Mouse (Mus musculus): Measurements from ENCODE around the gene Lrrc38.
"Not testable (repeated sequence)": the region's sequence is repeated elsewhere in the genome, so short reads cannot be mapped to it uniquely, and the experiment has no call there.

Lrrc38 gene

DNA sequence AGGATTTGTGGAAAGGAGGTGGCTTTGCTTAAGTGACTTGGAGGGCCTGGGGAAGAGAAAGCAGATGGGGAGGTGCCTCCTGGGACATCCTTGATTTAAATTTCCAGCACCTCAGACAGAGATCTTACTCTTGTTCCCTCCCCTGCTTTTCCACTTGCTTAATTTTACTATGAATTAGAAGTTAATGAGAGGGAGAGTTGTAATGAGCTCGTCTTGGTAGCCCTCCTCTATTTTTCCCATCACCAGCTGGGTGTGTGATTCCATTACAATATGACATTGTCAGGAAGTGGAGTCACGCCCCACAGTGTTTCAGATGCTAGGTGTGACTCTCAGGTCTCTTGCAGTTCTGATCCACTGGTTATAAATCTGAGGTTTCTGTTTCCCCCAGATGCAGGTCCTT lies 13.5 kb upstream of the Lrrc38 start:
- no peaks in the 10 kb centered on the region for H3K36me3 ChIP-seq (ENCODE audit: insufficient read depth, low read length)
- H3K4me1 ChIP-seq (replicated peaks; ENCODE audit: low read depth, low read length): peaks cover 71% of the 10 kb centered on the region
- H3K4me3 ChIP-seq (replicated peaks; ENCODE audit: low read length): no peak overlapping the region
- H3K27me3 ChIP-seq (ENCODE audit: insufficient read depth, low read length): peaks cover 13% of the 10 kb centered on the region
- no peaks in the 10 kb centered on the region for H3K9me3 ChIP-seq (ENCODE audit: low read length)
- TF ChIP-seq CTCF (conservative IDR thresholded peaks at IDR 0.05; ENCODE audit: low read length) (no peak), NANOG (IDR thresholded peaks at IDR 0.05; ENCODE audit: borderline replicate concordance, low read length) (no peak), POU5F1 (IDR thresholded peaks at IDR 0.05; ENCODE audit: borderline replicate concordance, low read length) (no peak)

DNA sequence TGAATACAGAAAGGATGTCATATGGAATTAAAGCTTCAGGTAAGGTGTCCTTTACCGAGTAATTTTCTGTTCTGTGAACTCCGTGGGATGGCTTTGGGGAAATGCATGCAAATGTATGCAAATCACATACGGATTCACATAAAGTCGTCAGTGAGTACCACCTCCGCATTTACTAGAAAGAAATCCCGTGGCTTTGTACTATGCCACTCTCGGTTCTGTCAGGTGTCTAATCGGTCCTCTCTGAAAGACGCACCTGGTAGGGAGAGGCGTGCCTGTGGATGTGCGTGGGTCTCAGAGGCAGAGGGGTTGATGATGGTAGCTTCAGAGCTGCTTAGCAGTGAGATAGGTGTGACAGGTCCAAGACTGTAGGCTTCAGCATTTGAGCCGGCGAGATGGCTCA lies 9.7 kb upstream of the Lrrc38 start:
- peaks cover 63% of the 10 kb centered on the region for H3K4me1 ChIP-seq (replicated peaks; ENCODE audit: low read depth, low read length)
- no peak overlapping the region for H3K4me3 ChIP-seq (replicated peaks; ENCODE audit: low read length)
- TF ChIP-seq POU5F1 (IDR thresholded peaks at IDR 0.05; ENCODE audit: borderline replicate concordance, low read length) (no peak), CTCF (conservative IDR thresholded peaks at IDR 0.05; ENCODE audit: low read length) (no peak), NANOG (IDR thresholded peaks at IDR 0.05; ENCODE audit: borderline replicate concordance, low read length) (no peak)
- H3K27me3 ChIP-seq (ENCODE audit: insufficient read depth, low read length): peaks cover 4% of the 10 kb centered on the region; the same call in 1 of the 2 replicates
- H3K36me3 ChIP-seq (ENCODE audit: insufficient read depth, low read length): no peaks in the 10 kb centered on the region
- H3K9me3 ChIP-seq (ENCODE audit: low read length): no peaks in the 10 kb centered on the region

DNA sequence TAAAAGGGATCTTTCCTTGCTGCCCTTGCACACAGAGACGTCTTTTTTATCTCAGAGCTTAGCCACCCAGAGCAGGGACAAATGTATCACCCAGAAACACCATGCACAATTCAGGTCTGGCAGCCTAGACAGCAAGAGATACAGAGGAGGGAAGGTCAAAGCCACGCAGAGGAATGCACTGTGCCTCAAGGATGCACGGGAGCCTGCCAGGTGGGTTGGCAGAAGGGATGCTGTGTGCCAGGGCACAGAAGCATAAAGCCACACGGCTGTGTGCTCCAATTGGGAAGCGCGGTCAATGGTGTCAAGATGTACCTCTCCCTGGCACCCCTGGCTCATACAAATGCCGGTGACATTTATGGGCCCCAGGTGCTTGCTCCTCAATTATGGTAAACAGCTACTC lies 8.1 kb upstream of the Lrrc38 start:
- no peaks in the 10 kb centered on the region for H3K36me3 ChIP-seq (ENCODE audit: insufficient read depth, low read length)
- H3K27me3 ChIP-seq (ENCODE audit: insufficient read depth, low read length): peaks cover 4% of the 10 kb centered on the region; the same call in 1 of the 2 replicates
- no peaks in the 10 kb centered on the region for H3K9me3 ChIP-seq (ENCODE audit: low read length)
- TF ChIP-seq POU5F1 (IDR thresholded peaks at IDR 0.05; ENCODE audit: borderline replicate concordance, low read length) (no peak), NANOG (IDR thresholded peaks at IDR 0.05; ENCODE audit: borderline replicate concordance, low read length) (no peak), CTCF (conservative IDR thresholded peaks at IDR 0.05; ENCODE audit: low read length) (no peak)
- H3K4me1 ChIP-seq (replicated peaks; ENCODE audit: low read depth, low read length): peaks cover 46% of the 10 kb centered on the region
- no peak overlapping the region for H3K4me3 ChIP-seq (replicated peaks; ENCODE audit: low read length)

DNA sequence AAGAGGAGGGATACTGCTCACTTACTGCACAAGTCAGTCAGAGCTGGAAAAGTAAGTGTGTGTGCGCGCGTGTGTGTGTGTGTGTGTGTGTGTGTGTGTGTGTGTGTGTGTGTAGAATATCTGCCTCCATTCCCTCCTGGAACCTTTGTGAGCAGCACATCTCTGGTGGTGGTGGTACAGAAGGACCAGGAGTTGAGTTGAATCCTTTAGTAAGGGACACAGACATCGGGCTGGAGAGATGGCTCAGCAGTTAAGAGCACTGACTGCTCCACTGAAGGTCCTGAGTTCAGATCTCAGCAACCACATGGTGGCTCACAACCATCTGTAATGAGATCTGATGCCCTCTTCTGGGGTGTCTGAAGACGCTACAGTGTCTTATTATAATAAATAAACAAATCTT lies 4.1 kb upstream of the Lrrc38 start:
- H3K4me3 ChIP-seq (replicated peaks; ENCODE audit: low read length); H3K36me3 ChIP-seq (ENCODE audit: insufficient read depth, low read length); H3K9me3 ChIP-seq (ENCODE audit: low read length): not testable (repeated sequence)
- Histone ChIP-seq H3K4me1 (replicated peaks; ENCODE audit: low read depth, low read length) (peaks cover 29% of the 10 kb centered on the region), H3K27me3 (ENCODE audit: insufficient read depth, low read length) (peaks cover 30% of the 10 kb centered on the region)

DNA sequence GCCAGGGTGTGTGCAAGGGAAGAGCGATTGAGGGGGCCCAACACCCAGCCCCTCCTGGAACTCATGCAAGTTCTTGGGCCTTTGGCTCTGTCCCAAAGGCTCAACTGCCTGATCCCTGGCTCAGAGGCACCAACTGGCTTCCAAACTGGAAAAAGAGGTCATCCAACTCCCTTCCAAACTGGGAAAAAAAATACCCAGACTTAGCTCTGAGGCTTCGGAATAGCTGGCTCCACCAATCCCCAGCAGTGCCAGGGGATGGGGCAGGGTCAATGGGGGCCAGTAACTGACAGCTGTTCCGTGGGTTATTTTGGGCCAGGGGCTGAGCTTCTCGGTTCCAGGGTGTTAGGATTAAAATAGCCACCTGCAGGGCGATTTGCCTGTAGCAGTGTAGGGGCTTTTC lies 879 bp upstream of the Lrrc38 start:
- TF ChIP-seq CTCF (conservative IDR thresholded peaks at IDR 0.05; ENCODE audit: low read length) (no peak), POU5F1 (IDR thresholded peaks at IDR 0.05; ENCODE audit: borderline replicate concordance, low read length) (no peak), NANOG (IDR thresholded peaks at IDR 0.05; ENCODE audit: borderline replicate concordance, low read length) (no peak)
- Histone ChIP-seq H3K4me1 (replicated peaks; ENCODE audit: low read depth, low read length) (peaks cover 36% of the 10 kb centered on the region), H3K36me3 (ENCODE audit: insufficient read depth, low read length) (no peaks in the 10 kb centered on the region), H3K9me3 (ENCODE audit: low read length) (no peaks in the 10 kb centered on the region), H3K27me3 (ENCODE audit: insufficient read depth, low read length) (peaks cover 56% of the 10 kb centered on the region), H3K4me3 (replicated peaks; ENCODE audit: low read length) (peak overlapping the region; percentile 81; the same call in 1 of the 2 replicates)

DNA sequence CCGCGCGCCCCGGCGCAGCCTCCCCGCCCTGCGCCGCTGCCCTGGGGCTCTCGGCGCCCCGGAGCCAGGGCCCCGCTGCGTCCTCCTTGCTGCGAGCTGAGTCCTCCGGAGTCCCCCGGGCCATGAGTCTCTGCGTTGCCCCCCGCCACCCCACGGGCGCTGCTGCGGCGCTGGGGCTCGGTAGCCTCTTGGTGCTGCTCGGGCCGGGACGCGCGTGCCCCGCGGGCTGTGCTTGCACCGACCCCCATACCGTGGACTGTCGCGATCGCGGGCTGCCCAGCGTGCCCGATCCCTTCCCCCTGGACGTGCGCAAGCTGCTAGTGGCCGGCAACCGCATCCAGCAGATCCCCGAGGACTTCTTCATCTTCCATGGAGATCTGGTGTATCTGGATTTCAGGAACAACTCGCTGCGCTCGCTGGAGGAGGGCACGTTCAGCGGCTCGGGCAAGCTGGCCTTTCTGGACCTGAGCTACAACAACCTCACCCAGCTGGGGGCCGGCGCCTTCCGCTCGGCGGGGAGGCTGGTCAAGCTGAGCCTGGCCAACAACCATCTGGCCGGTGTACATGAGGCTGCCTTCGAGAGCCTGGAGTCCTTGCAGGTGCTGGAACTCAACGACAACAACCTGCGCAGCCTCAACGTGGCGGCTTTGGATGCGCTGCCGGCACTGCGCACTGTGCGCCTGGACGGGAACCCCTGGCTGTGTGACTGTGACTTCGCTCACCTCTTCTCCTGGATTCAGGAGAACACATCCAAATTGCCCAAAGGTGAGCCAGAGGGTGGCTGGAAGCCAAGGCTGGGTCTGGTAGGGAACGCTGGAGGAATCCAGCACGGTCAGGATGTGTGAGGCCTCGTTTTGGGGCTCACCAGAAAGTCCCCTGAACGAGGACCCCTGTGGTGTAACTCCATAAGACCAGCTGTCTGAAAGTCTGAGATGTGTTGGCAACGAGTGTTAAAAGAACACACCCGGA lies 774 bp downstream of the Lrrc38 start:
- peaks cover 44% of the 10 kb centered on the region for H3K4me1 ChIP-seq (replicated peaks; ENCODE audit: low read depth, low read length)
- TF ChIP-seq POU5F1 (IDR thresholded peaks at IDR 0.05; ENCODE audit: borderline replicate concordance, low read length): no peak
- no peak for TF ChIP-seq CTCF (conservative IDR thresholded peaks at IDR 0.05; ENCODE audit: low read length)
- TF ChIP-seq NANOG (IDR thresholded peaks at IDR 0.05; ENCODE audit: borderline replicate concordance, low read length): no peak
- H3K9me3 ChIP-seq (ENCODE audit: low read length): no peaks in the 10 kb centered on the region

DNA sequence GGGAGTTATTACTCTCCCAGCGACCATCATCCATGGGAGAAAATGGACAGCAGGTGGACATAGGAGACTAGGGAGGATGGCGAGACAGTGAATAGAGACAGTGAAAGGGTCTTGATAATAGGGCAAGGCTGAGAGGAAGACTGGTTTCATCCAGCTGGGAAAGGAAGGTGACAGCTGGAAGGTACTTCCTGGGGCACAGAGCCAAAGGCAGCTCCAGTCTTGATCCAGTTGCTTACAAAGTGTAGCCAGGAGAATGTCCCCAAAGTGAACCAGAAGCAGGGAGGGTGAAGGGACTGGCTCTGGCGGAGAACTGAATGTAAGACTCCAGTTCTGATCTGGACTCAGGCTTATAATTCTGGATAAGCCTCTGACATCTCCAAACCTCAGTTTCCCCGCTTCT lies 2.7 kb downstream of the Lrrc38 start:
- no peak overlapping the region for H3K4me3 ChIP-seq (replicated peaks; ENCODE audit: low read length)
- H3K9me3 ChIP-seq (ENCODE audit: low read length): no peaks in the 10 kb centered on the region
- peaks cover 44% of the 10 kb centered on the region for H3K4me1 ChIP-seq (replicated peaks; ENCODE audit: low read depth, low read length)
- H3K27me3 ChIP-seq (ENCODE audit: insufficient read depth, low read length): peaks cover 60% of the 10 kb centered on the region
- H3K36me3 ChIP-seq (ENCODE audit: insufficient read depth, low read length): no peaks in the 10 kb centered on the region
- TF ChIP-seq NANOG (IDR thresholded peaks at IDR 0.05; ENCODE audit: borderline replicate concordance, low read length): no peak
- no peak for TF ChIP-seq POU5F1 (IDR thresholded peaks at IDR 0.05; ENCODE audit: borderline replicate concordance, low read length)
- TF ChIP-seq CTCF (conservative IDR thresholded peaks at IDR 0.05; ENCODE audit: low read length): no peak

More for the DNA sequence above, 774 bp downstream of the Lrrc38 start:
- Histone ChIP-seq H3K27me3 (ENCODE audit: insufficient read depth, low read length) (peaks cover 56% of the 10 kb centered on the region), H3K4me3 (replicated peaks; ENCODE audit: low read length) (peak overlapping the region; percentile 81), H3K36me3 (ENCODE audit: insufficient read depth, low read length) (no peaks in the 10 kb centered on the region)

DNA sequence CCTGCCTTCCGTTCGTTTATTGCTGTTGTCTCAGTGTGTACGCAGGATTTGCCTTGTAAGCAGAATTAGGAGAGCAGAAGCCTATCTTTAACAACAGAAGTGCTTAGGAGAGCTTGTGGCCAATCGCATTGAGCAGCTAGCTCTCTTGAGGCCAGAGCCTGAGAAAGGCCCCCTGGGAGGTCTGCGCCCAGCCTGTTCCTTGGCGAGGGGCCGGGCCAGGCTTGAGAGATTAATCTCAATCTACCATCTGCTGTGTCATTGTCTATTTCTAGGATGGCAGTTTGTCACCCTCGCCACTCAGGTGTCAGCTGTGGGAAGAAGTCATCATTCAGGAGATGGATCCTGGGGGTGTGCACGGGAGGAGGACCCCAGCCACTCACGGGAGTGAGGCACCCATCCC lies 12.0 kb downstream of the Lrrc38 start:
- Histone ChIP-seq H3K36me3 (ENCODE audit: insufficient read depth, low read length) (no peaks in the 10 kb centered on the region), H3K9me3 (ENCODE audit: low read length) (no peaks in the 10 kb centered on the region), H3K4me3 (replicated peaks; ENCODE audit: low read length) (no peak overlapping the region), H3K27me3 (ENCODE audit: insufficient read depth, low read length) (peaks cover 6% of the 10 kb centered on the region; the same call in 1 of the 2 replicates), H3K4me1 (replicated peaks; ENCODE audit: low read depth, low read length) (peaks cover 4% of the 10 kb centered on the region; the same call in 1 of the 2 replicates)
- TF ChIP-seq CTCF (conservative IDR thresholded peaks at IDR 0.05; ENCODE audit: low read length) (no peak), POU5F1 (IDR thresholded peaks at IDR 0.05; ENCODE audit: borderline replicate concordance, low read length) (no peak), NANOG (IDR thresholded peaks at IDR 0.05; ENCODE audit: borderline replicate concordance, low read length) (no peak)

Measured in E14TG2a.4 (cell line).